Mouse (Mus musculus) layer of hippocampus, postnatal 14 days (tissue): Measurements from ENCODE around the gene Snx12. TPM values are rescaled to one million over a fixed set of nuclear protein-coding genes. Genes with fewer than 3 reads are reported as not detected.

Experiments
- DNase-seq, 2 experiments: peaks; one replicate each; pipeline ENCODE4 v3.0.0; 2021 to 2022; ENCODE audit warnings: low spot score in 2 of 2, mixed read lengths in 1 of 2
- long read RNA-seq, 2 experiments: library from polyadenylated mRNA; stranded (forward); transcript quantifications; one replicate each; pipeline ENCODE4 v2.0.0; 2021
- total RNA-seq, 2 experiments: library from RNA; stranded (reverse); gene quantifications; 2 replicates each; pipeline ENCODE4 v1.2.3; 2021

Gene Snx12
- 10 to 100 TPM; 76.8 to 82.5 TPM for total RNA-seq
- long read RNA-seq, experiment 1, partial matches to known transcripts: 3 of 14 reads
- long read RNA-seq, experiment 1, other reads (novel, unspliced or antisense): 5 of 14 reads
- long read RNA-seq, experiment 2, transcript Snx12-204 (6 exons, 1,114 nt): major isoform, 6 of 27 reads
- long read RNA-seq, experiment 2, partial matches to known transcripts: 6 of 27 reads
- long read RNA-seq, experiment 2, other reads (novel, unspliced or antisense): 10 of 27 reads

- peak; percentile 86 to 94 for DNase-seq
Measured at GRCm38 (mm10) chrX:101221834-101222795, at the start of gene Snx12. Gene Snx12, minus strand, starts transcription at chrX:101222563.

DNA sequence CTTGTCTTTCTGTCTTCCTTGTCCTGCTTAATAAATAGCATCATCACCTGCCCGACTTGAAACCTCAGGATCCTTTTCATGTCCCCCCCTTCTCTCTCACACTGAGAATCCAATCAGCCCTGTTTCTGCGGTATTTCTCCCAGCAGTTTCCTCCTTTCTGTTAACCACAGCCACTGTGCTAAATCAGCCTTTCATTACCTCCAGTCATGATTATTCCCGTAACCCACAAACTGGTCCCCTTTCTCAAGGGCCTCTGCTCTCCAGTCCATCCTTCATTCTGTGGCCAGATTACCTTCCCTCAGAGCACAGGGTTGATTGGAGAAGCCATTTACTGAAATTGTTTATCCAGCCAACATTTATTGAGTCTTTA is 46.4 kb upstream of the Snx12 start, which contains the start of gene Gm20489:
Gm20489 (minus strand) TSS at position 269 of the 370 bp plus-strand sequence.
- no peak for DNase-seq

GRCm38 (mm10) chrX:101268025-101268754 is 45.8 kb upstream of the Snx12 start, which contains the start of gene Il2rg:
Gene Il2rg, minus strand, starts transcription at chrX:101268255.
- DNase-seq: no peak

- DNase-seq: no peak
Measured at GRCm38 (mm10) chrX:101266631-101267030, 44.3 kb upstream of the Snx12 start.

DNA sequence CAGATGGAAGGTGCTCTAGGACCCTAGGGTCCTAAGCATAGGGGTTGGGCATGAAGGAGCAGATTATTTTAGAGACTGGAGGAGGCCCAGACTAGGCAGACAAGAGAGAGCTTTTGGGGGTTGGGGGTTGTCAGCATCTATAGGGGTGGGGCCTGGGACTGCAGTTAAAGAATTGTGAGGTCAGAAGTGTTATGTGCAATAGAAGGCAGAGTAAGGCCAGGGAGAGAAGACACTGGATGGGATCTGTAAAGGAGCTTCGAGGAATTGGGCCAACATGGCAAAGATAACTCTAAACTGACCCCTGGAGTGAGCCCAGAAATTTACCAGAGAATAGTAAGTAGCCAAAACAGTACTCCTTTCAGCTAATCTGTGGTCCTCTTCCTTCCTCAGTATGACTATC is 41.5 kb upstream of the Snx12 start, which contains the start of gene Gm614:
Gm614 (minus strand) TSS at position 101 of the 400 bp plus-strand sequence.
- DNase-seq: no peak

GRCm38 (mm10) chrX:101260441-101261325 is 38.3 kb upstream of the Snx12 start:
- no peak for DNase-seq

- no peak for DNase-seq
Measured at GRCm38 (mm10) chrX:101256603-101257002, 34.2 kb upstream of the Snx12 start.

DNA sequence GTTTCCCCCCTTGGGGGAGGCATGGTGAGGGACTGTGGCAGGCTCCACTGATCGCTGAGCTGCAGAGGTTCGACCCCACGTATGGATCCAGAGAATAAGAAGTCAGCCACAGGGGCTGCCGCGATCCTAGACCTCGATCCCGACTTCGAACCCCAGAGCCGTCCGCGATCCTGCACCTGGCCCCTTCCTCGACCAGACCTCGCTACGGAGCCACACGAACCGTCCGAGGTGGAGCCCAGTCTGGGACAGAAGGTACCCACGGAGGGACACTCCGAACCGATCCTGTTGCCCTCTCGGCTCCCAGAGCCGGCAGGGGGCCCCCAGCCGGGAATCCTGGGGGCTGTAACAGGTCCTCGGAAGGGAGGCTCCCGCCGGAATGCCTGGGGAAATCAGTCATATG is 32.4 kb upstream of the Snx12 start:
- no peak for DNase-seq

DNA sequence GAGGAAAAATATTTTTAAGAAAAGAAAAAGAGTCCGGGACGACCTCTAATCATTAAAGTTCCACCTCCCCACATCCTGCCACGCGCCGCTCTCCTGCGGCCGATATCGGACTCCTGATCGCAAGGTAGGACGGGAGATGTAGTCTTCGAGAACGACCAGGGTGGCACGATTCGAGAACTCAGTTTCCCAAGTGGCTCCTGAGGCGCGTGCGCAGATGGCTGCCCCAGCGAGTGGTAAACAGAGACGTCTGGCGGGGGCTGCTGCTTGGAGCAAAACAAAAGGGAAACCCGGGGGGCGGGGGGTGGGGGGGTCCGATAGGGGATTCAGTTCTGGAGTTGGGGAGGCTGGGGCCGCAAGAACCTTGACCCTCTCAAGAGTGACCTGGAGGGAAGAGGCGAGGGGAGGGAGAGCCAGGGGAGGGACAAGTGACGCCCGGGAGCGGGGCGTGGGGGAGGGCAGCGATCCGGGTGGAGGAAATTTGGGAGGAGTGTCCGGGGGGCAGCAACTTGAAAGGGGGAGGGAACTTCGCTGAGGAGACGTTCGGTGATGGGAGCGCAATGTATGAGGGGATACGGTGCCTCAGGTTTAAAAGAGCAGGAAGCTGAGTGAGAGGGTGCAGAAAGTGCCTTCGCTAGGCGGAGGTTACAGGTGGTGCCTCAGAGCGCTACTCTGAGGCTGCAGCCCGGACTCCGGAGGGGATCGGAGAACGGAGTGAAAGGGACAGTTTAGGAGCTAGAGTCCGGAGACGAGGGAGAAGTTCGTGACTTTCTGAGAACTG is 31.8 kb upstream of the Snx12 start, which contains the start of gene Foxo4:
Foxo4 (plus strand) TSS at position 577 of the 778 bp plus-strand sequence.
- DNase-seq: peak; percentile 71 to 90

DNA sequence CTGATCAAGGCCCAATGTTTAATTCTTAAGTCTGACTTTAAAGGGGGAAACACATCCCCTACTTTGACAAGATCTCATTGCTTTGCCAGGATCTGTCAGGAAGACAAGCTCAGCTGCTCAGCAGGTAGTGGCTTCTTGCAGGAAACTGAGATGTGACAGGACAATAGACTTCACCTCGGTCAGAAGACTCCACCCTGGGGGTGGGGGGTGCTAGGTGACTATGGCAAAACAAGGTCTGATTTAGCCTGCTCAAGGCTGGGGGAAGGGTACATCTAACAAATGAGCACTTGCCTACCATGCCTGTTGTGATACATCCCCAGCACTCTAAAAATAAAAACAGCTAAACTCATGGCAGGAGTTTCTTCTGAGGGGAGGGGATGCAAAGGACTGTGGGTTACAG is 22.6 kb upstream of the Snx12 start:
- no peak for DNase-seq

GRCm38 (mm10) chrX:101222796-101223162 is 416 bp upstream of the Snx12 start:
- DNase-seq: no peak

DNA sequence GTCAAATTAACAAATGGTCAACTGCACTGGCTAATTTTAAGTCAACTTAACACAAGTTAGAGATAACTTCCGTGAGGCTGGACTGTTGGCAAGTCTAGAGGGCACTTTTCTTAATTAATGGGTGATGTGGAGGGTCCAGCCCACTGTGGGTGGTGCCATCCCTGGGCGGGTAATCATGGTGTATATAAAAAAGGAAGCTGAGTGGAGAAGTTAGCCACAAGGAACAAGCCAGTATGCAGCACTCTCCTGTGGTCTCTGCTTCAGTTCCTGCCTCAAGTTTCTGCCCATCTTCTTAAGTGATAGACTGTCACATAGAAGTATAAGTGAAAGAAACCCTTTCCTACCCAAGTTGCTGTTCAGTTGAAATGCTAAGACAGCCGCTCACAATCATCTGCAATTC is 33.1 kb downstream of the Snx12 start:
- DNase-seq: no peak

GRCm38 (mm10) chrX:101187647-101188046 is 34.7 kb downstream of the Snx12 start:
- no peak for DNase-seq

DNA sequence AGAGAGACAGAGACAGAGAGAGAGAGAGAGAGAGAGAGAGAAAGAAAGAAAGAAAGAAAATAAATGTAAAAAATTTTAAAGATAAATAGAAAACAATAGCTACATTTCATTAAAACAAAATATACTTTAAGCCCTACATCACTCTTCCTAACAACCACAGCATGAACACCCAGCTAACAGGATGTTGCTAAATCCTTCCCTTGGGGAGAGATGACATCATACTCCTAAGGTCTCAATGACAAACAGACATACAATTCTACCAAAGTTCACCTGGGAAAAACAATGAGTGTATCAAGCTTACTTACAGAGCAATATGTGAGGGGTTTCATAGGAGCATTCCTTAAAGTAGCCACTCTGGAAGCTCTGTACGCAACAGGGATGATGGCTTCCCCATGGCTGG is 49.0 kb downstream of the Snx12 start:
- DNase-seq: no peak

DNA sequence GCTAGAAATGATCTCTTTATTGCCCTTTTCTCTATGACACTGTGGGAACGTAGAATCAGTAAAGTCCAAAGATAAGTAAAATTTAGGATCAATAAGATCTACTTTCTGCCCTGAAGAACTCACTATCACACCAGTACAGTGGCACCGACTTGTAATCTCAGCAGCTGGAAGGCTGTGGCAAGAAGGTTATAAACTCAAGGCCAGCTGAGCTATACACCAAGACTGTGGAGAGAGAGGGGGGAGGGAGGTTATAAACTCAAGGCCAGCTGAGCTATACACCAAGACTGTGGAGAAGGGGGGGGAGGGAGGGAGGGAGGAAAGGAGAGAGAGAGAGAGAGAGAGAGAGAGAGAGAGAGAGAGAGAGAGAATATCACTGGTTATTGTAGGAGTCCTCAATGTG is 53.9 kb downstream of the Snx12 start:
- no peak for DNase-seq

- DNase-seq: no peak
Measured at GRCm38 (mm10) chrX:101163739-101164138, 58.6 kb downstream of the Snx12 start.

DNA sequence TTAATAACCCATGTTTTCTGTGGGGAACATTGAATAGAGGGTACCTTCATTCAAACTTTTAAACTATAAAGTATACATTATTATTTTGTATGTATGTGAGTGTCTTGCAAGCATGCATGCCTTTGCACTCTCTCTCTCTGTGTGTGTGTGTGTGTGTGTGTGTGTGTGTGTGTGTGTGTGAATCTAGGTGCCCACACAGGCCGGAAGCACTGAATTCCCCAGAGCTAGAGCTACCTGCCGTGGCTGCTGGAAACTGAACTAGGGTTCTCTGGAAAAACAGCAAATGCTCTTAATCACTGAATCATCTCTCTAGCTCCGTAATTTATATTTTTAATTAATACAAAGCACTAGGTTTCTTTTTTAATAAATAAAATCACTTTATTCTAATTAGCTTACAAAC is 59.1 kb downstream of the Snx12 start:
- DNase-seq: no peak

DNA sequence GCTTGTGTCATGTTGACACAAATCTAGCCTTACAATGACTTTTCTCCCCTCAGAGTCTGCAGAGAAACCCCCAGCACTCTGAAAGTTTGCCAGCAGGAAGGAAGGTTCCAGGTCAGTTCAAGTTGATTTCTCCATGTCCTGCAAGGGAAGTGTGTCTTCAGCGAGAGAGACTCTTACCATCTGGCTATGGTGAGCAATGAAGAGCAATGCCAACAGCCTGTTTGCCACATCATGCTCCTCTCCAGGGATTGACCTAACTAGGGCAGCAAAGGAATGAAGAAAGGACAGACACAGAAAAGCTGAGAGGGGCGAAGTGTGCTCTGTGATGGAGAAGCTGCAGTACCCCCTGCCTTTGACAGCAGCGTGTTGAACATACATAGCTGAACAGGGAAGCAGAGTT is 59.8 kb downstream of the Snx12 start:
- DNase-seq: no peak

DNA sequence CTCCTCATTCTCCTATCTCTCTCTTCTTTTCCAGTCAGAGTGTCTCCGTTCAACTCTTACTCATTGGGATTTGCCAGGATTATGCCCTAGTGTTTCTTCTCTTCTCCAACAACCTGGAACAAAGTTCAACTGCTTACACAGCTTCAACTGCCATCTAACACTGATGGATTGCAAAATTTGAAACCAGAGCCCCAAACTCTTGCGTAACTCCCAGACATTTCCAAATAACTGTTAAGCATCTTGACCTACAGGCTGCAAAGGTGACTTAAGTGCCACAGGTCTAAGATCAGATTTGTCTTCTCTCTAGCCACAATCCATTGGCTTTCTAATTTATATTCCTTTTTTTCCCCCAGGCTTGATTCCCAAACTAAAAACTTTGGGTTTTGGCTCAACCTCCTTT is 64.9 kb downstream of the Snx12 start:
- DNase-seq: no peak

DNA sequence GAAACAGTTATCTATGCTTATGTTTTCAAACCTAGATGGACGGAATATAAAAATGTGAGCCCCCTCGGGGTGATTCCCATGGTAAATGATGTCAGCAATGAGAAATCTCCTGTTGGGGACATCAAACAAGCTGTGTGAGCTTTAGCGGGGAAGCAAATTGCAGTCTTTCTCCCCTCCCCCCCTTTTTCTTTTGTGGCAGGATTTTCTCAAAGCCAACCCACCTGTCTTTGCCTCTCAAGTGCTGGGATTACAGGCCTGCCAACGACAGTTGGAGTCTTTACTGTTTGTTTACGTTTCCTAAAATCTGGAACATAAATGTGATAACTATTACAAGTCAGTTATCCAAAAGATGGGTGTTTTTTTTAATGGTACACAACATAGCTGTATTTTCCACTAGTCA is 66.0 kb downstream of the Snx12 start:
- DNase-seq: no peak
